Mouse (Mus musculus): ENCODE measurements around the gene Palm.
"Not testable (repeated sequence)": the region's sequence is repeated elsewhere in the genome, so short reads cannot be mapped to it uniquely, and the experiment has no call there.

Gene Palm

GRCm38 (mm10) chr10:79793051-79793737 is at the start of gene Palm:
TSS of gene Palm (plus strand) at chr10:79793572.
- peak; percentile 85 for DNase-seq

GRCm38 (mm10) chr10:79743650-79744365 is 49.6 kb upstream of the Palm start:
- DNase-seq: no peak

GRCm38 (mm10) chr10:79745411-79745810 is 48.0 kb upstream of the Palm start:
- no peak for DNase-seq

- DNase-seq: peak; percentile 98
Observed at GRCm38 (mm10) chr10:79745898-79746773, 47.2 kb upstream of the Palm start, which contains the start of gene Polrmt. TSS of gene Polrmt (minus strand) at chr10:79746581.

- no peak for DNase-seq
Observed at GRCm38 (mm10) chr10:79746774-79747151, 46.6 kb upstream of the Palm start.

GRCm38 (mm10) chr10:79748496-79748895 is 44.9 kb upstream of the Palm start:
- no peak for DNase-seq

- peak; percentile 90 for DNase-seq
Observed at GRCm38 (mm10) chr10:79754856-79755516, 38.4 kb upstream of the Palm start, which contains the start of gene Fgf22. TSS of gene Fgf22 (plus strand) at chr10:79755076.

GRCm38 (mm10) chr10:79755854-79756253 is 37.5 kb upstream of the Palm start:
- DNase-seq: no peak

GRCm38 (mm10) chr10:79756660-79757059 is 36.7 kb upstream of the Palm start:
- no peak for DNase-seq

GRCm38 (mm10) chr10:79759675-79760074 is 33.7 kb upstream of the Palm start:
- not testable (repeated sequence) for DNase-seq

GRCm38 (mm10) chr10:79760603-79761143 is 32.7 kb upstream of the Palm start:
- DNase-seq: no peak

- DNase-seq: no peak
Observed at GRCm38 (mm10) chr10:79762875-79763274, 30.5 kb upstream of the Palm start.

GRCm38 (mm10) chr10:79764234-79764633 is 29.1 kb upstream of the Palm start:
- no peak for DNase-seq

- no peak for DNase-seq
Observed at GRCm38 (mm10) chr10:79765228-79765745, 28.1 kb upstream of the Palm start.

GRCm38 (mm10) chr10:79766001-79766507 is 27.3 kb upstream of the Palm start:
- DNase-seq: no peak

- peak; percentile 98 for DNase-seq
Observed at GRCm38 (mm10) chr10:79766508-79767325, 26.7 kb upstream of the Palm start, which contains the start of gene Rnf126. TSS of gene Rnf126 (minus strand) at chr10:79766952.

- DNase-seq: peak; percentile 98
Observed at GRCm38 (mm10) chr10:79767372-79768244, 25.8 kb upstream of the Palm start.

GRCm38 (mm10) chr10:79768400-79768799 is 25.0 kb upstream of the Palm start:
- peak; percentile 71 for DNase-seq

- DNase-seq: no peak
Observed at GRCm38 (mm10) chr10:79769329-79769728, 24.0 kb upstream of the Palm start.

GRCm38 (mm10) chr10:79772320-79772719 is 21.1 kb upstream of the Palm start:
- DNase-seq: no peak
